Mouse (Mus musculus): Measurements from ENCODE around the gene Lrrc63. TPM values are rescaled to one million over a fixed set of nuclear protein-coding genes. Genes with fewer than 3 reads are reported as not detected.
"Not testable (repeated sequence)": the region's sequence is repeated elsewhere in the genome, so short reads cannot be mapped to it uniquely, and the experiment has no call there.

Lrrc63 gene
- polyA plus RNA-seq, 1 experiment = 42.3 TPM

GRCm38 (mm10) chr14:75159375-75159774, 28.7 kb upstream of the Lrrc63 start:
- Histone ChIP-seq H3K36me3 (ENCODE audit: control insufficient read depth, insufficient read depth, low read length) (no peaks in the 10 kb centered on the region), H3K4me1 (ENCODE audit: control insufficient read depth, insufficient read depth, low read length) (no peaks in the 10 kb centered on the region), H3K4me3 (ENCODE audit: control insufficient read depth, low read depth, low read length) (no peak overlapping the region), H3K27me3 (ENCODE audit: control insufficient read depth, insufficient read depth, low read length) (no peaks in the 10 kb centered on the region), H3K27ac (ENCODE audit: control insufficient read depth, insufficient read depth, low read depth, low read length) (no peak overlapping the region)
- TF ChIP-seq POLR2A (IDR thresholded peaks at IDR 0.05; ENCODE audit: control insufficient read depth, low read depth, low read length) = no peak
- no peak for TF ChIP-seq CTCF (IDR thresholded peaks at IDR 0.05; ENCODE audit: control insufficient read depth, insufficient read depth, insufficient replicate concordance, low read depth, low read length)

- H3K36me3 ChIP-seq (ENCODE audit: control insufficient read depth, insufficient read depth, low read length) = no peaks in the 10 kb centered on the region
- H3K27ac ChIP-seq (ENCODE audit: control insufficient read depth, insufficient read depth, low read depth, low read length) = no peak overlapping the region
- TF ChIP-seq CTCF (IDR thresholded peaks at IDR 0.05; ENCODE audit: control insufficient read depth, insufficient read depth, insufficient replicate concordance, low read depth, low read length) (no peak), POLR2A (IDR thresholded peaks at IDR 0.05; ENCODE audit: control insufficient read depth, low read depth, low read length) (no peak)
- H3K4me1 ChIP-seq (ENCODE audit: control insufficient read depth, insufficient read depth, low read length) = no peaks in the 10 kb centered on the region
- no peaks in the 10 kb centered on the region for H3K27me3 ChIP-seq (ENCODE audit: control insufficient read depth, insufficient read depth, low read length)
- H3K4me3 ChIP-seq (ENCODE audit: control insufficient read depth, low read depth, low read length) = no peak overlapping the region
Observed at GRCm38 (mm10) chr14:75154481-75154880, 23.8 kb upstream of the Lrrc63 start.

- Histone ChIP-seq H3K4me3 (ENCODE audit: control insufficient read depth, low read depth, low read length) (no peak overlapping the region), H3K27ac (ENCODE audit: control insufficient read depth, insufficient read depth, low read depth, low read length) (no peak overlapping the region), H3K27me3 (ENCODE audit: control insufficient read depth, insufficient read depth, low read length) (no peaks in the 10 kb centered on the region), H3K4me1 (ENCODE audit: control insufficient read depth, insufficient read depth, low read length) (no peaks in the 10 kb centered on the region), H3K36me3 (ENCODE audit: control insufficient read depth, insufficient read depth, low read length) (no peaks in the 10 kb centered on the region)
- TF ChIP-seq POLR2A (IDR thresholded peaks at IDR 0.05; ENCODE audit: control insufficient read depth, low read depth, low read length) = no peak
- no peak for TF ChIP-seq CTCF (IDR thresholded peaks at IDR 0.05; ENCODE audit: control insufficient read depth, insufficient read depth, insufficient replicate concordance, low read depth, low read length)
Observed at GRCm38 (mm10) chr14:75151146-75151545, 20.5 kb upstream of the Lrrc63 start.

GRCm38 (mm10) chr14:75150653-75151052, 20.0 kb upstream of the Lrrc63 start:
- TF ChIP-seq CTCF (IDR thresholded peaks at IDR 0.05; ENCODE audit: control insufficient read depth, insufficient read depth, insufficient replicate concordance, low read depth, low read length) (no peak), POLR2A (IDR thresholded peaks at IDR 0.05; ENCODE audit: control insufficient read depth, low read depth, low read length) (no peak)
- Histone ChIP-seq H3K36me3 (ENCODE audit: control insufficient read depth, insufficient read depth, low read length) (no peaks in the 10 kb centered on the region), H3K27ac (ENCODE audit: control insufficient read depth, insufficient read depth, low read depth, low read length) (no peak overlapping the region), H3K27me3 (ENCODE audit: control insufficient read depth, insufficient read depth, low read length) (no peaks in the 10 kb centered on the region), H3K4me1 (ENCODE audit: control insufficient read depth, insufficient read depth, low read length) (no peaks in the 10 kb centered on the region), H3K4me3 (ENCODE audit: control insufficient read depth, low read depth, low read length) (no peak overlapping the region)

- Histone ChIP-seq H3K27ac (ENCODE audit: control insufficient read depth, insufficient read depth, low read depth, low read length) (no peak overlapping the region), H3K36me3 (ENCODE audit: control insufficient read depth, insufficient read depth, low read length) (no peaks in the 10 kb centered on the region), H3K4me1 (ENCODE audit: control insufficient read depth, insufficient read depth, low read length) (no peaks in the 10 kb centered on the region), H3K27me3 (ENCODE audit: control insufficient read depth, insufficient read depth, low read length) (no peaks in the 10 kb centered on the region), H3K4me3 (ENCODE audit: control insufficient read depth, low read depth, low read length) (no peak overlapping the region)
- TF ChIP-seq CTCF (IDR thresholded peaks at IDR 0.05; ENCODE audit: control insufficient read depth, insufficient read depth, insufficient replicate concordance, low read depth, low read length) (no peak), POLR2A (IDR thresholded peaks at IDR 0.05; ENCODE audit: control insufficient read depth, low read depth, low read length) (no peak)
Observed at GRCm38 (mm10) chr14:75148229-75148628, 17.5 kb upstream of the Lrrc63 start.

- not testable (repeated sequence) for H3K27me3 ChIP-seq (ENCODE audit: control insufficient read depth, insufficient read depth, low read length)
Observed at GRCm38 (mm10) chr14:75147706-75148105, 17.0 kb upstream of the Lrrc63 start.

GRCm38 (mm10) chr14:75139225-75139624, 8.5 kb upstream of the Lrrc63 start:
- H3K36me3 ChIP-seq (ENCODE audit: control insufficient read depth, insufficient read depth, low read length) = no peaks in the 10 kb centered on the region
- H3K27me3 ChIP-seq (ENCODE audit: control insufficient read depth, insufficient read depth, low read length) = no peaks in the 10 kb centered on the region
- no peak overlapping the region for H3K4me3 ChIP-seq (ENCODE audit: control insufficient read depth, low read depth, low read length)
- 0 out of 2 replicates have a peak, but pooled peaks cover 2% of the 10 kb centered on the region for H3K4me1 ChIP-seq (ENCODE audit: control insufficient read depth, insufficient read depth, low read length)
- no peak overlapping the region for H3K27ac ChIP-seq (ENCODE audit: control insufficient read depth, insufficient read depth, low read depth, low read length)
- TF ChIP-seq POLR2A (IDR thresholded peaks at IDR 0.05; ENCODE audit: control insufficient read depth, low read depth, low read length) (no peak), CTCF (IDR thresholded peaks at IDR 0.05; ENCODE audit: control insufficient read depth, insufficient read depth, insufficient replicate concordance, low read depth, low read length) (no peak)

More at GRCm38 (mm10) chr14:75147706-75148105, 17.0 kb upstream of the Lrrc63 start:
- not testable (repeated sequence) for H3K4me1 ChIP-seq (ENCODE audit: control insufficient read depth, insufficient read depth, low read length); H3K36me3 ChIP-seq (ENCODE audit: control insufficient read depth, insufficient read depth, low read length); H3K4me3 ChIP-seq (ENCODE audit: control insufficient read depth, low read depth, low read length); H3K27ac ChIP-seq (ENCODE audit: control insufficient read depth, insufficient read depth, low read depth, low read length)

- H3K27ac ChIP-seq (ENCODE audit: control insufficient read depth, insufficient read depth, low read depth, low read length) = no peak overlapping the region
Observed at GRCm38 (mm10) chr14:75138503-75138902, 7.8 kb upstream of the Lrrc63 start.

More at GRCm38 (mm10) chr14:75138503-75138902, 7.8 kb upstream of the Lrrc63 start:
- no peak overlapping the region for H3K4me3 ChIP-seq (ENCODE audit: control insufficient read depth, low read depth, low read length)
- H3K4me1 ChIP-seq (ENCODE audit: control insufficient read depth, insufficient read depth, low read length) = 0 out of 2 replicates have a peak, but pooled peaks cover 2% of the 10 kb centered on the region
- no peaks in the 10 kb centered on the region for H3K36me3 ChIP-seq (ENCODE audit: control insufficient read depth, insufficient read depth, low read length)
- H3K27me3 ChIP-seq (ENCODE audit: control insufficient read depth, insufficient read depth, low read length) = no peaks in the 10 kb centered on the region
- no peak for TF ChIP-seq POLR2A (IDR thresholded peaks at IDR 0.05; ENCODE audit: control insufficient read depth, low read depth, low read length)
- TF ChIP-seq CTCF (IDR thresholded peaks at IDR 0.05; ENCODE audit: control insufficient read depth, insufficient read depth, insufficient replicate concordance, low read depth, low read length) = no peak

All from testis, adult 2 months (tissue).